Mouse (Mus musculus) CH12.LX (cell line): ENCODE results near the gene Epb41l2. TPM values are rescaled to one million over a fixed set of nuclear protein-coding genes. Genes with fewer than 3 reads are reported as not detected.

Experiments
- DNase-seq: peaks from one replicate; pipeline ENCODE4 v3.0.0-alpha.2; 2013; ENCODE audit errors: extremely low read depth
- H3K27ac ChIP-seq: 2 replicates; pipeline ENCODE4 v1.5.1; 2012; ENCODE audit warnings: low read depth, mild to moderate bottlenecking, control low read depth, moderate library complexity; ENCODE audit not compliant: insufficient read depth
- H3K27me3 ChIP-seq: replicated peaks from 2 replicates; pipeline ENCODE3; 2012; ENCODE audit warnings: inconsistent platforms
- H3K36me3 ChIP-seq, 2 experiments: replicated peaks in 1 of 2; 2 replicates each; pipeline versions ENCODE3 to v1.6.1; 2012; ENCODE audit warnings: inconsistent platforms in 1 of 2, low read length in 1 of 2, mild to moderate bottlenecking in 1 of 2, mixed read lengths in 1 of 2, moderate library complexity in 1 of 2; ENCODE audit not compliant: control insufficient read depth in 1 of 2, insufficient read depth in 1 of 2
- H3K4me1 ChIP-seq, 2 experiments: 2 replicates each; pipeline ENCODE4 v1.6.1; 2012; ENCODE audit warnings: inconsistent platforms in 1 of 2, moderate library complexity in 1 of 2; ENCODE audit not compliant: insufficient read depth in 2 of 2, control insufficient read depth in 1 of 2
- H3K4me2 ChIP-seq: 2 replicates; pipeline ENCODE4 v1.6.1; 2012; ENCODE audit warnings: low read depth, mild to moderate bottlenecking, control low read depth; ENCODE audit not compliant: poor library complexity, insufficient read depth, severe bottlenecking
- H3K4me3 ChIP-seq, 3 experiments: fragments of 150-350 bp in 1 of 3; sonication (generic) in 1 of 3; replicated peaks in 1 of 3; 2 replicates each; pipeline versions ENCODE3 to v1.5.1; 2011 to 2012; ENCODE audit warnings: low read depth in 2 of 3, low read length in 2 of 3, mild to moderate bottlenecking in 2 of 3, moderate library complexity in 2 of 3, control low read depth in 1 of 3, improper control_type of control experiment in 1 of 3, inconsistent platforms in 1 of 3, mixed read lengths in 1 of 3; ENCODE audit not compliant: poor library complexity in 1 of 3
- H3K79me2 ChIP-seq: replicated peaks from 2 replicates; pipeline ENCODE4 v1.6.1; 2012; ENCODE audit warnings: mild to moderate bottlenecking, moderate library complexity; ENCODE audit not compliant: control insufficient read depth, poor library complexity, insufficient read depth, severe bottlenecking; ENCODE audit errors: extremely low read depth
- H3K9ac ChIP-seq: 2 replicates; pipeline ENCODE4 v1.6.1; 2012; ENCODE audit warnings: low read depth, mild to moderate bottlenecking, control low read depth, moderate library complexity; ENCODE audit not compliant: insufficient read depth
- H3K9me3 ChIP-seq: replicated peaks from 2 replicates; pipeline ENCODE3; 2012; ENCODE audit warnings: low read length, inconsistent platforms, mixed read lengths
- BHLHE40 ChIP-seq: IDR thresholded peaks from 2 replicates; pipeline ENCODE4 v1.6.1; 2011; ENCODE audit warnings: mild to moderate bottlenecking, low read depth, low read length, improper control_type of control experiment
- CHD2 ChIP-seq: IDR thresholded peaks from 2 replicates; pipeline ENCODE4 v1.6.1; 2011; ENCODE audit warnings: low read length, improper control_type of control experiment
- E2F4 ChIP-seq: IDR thresholded peaks from 2 replicates; pipeline ENCODE4 v1.6.1; 2011; ENCODE audit warnings: low read depth, low read length, improper control_type of control experiment; ENCODE audit not compliant: insufficient replicate concordance
- ELF1 ChIP-seq: IDR thresholded peaks from 2 replicates; pipeline ENCODE4 v1.6.1; 2014; ENCODE audit warnings: low read depth, mild to moderate bottlenecking, inconsistent platforms, low read length, improper control_type of control experiment
- ETS1 ChIP-seq: conservative IDR thresholded peaks from 2 replicates; pipeline ENCODE4 v1.6.1; 2012; ENCODE audit warnings: low read depth, mild to moderate bottlenecking, inconsistent platforms, low read length, improper control_type of control experiment, moderate library complexity
- GABPA ChIP-seq: IDR thresholded peaks from 2 replicates; pipeline ENCODE4 v1.6.1; 2012; ENCODE audit warnings: low read depth, low read length, improper control_type of control experiment, inconsistent platforms; ENCODE audit not compliant: insufficient replicate concordance
- HCFC1 ChIP-seq: IDR thresholded peaks from 2 replicates; pipeline ENCODE4 v1.6.1; 2012; ENCODE audit warnings: low read depth, mild to moderate bottlenecking, inconsistent platforms, low read length, improper control_type of control experiment
- IRF4 ChIP-seq: IDR thresholded peaks from 2 replicates; pipeline ENCODE4 v1.6.1; 2014; ENCODE audit warnings: low read depth, mild to moderate bottlenecking, inconsistent platforms, low read length, improper control_type of control experiment
- JUN ChIP-seq: IDR thresholded peaks from 2 replicates; pipeline ENCODE4 v1.6.1; 2011; ENCODE audit warnings: low read depth, mild to moderate bottlenecking, low read length, improper control_type of control experiment, moderate library complexity; ENCODE audit not compliant: insufficient read depth
- MAX ChIP-seq: IDR thresholded peaks from 2 replicates; pipeline ENCODE4 v1.6.1; 2011; ENCODE audit warnings: low read length, improper control_type of control experiment
- MAZ ChIP-seq: IDR thresholded peaks from 2 replicates; pipeline ENCODE4 v1.6.1; 2012; ENCODE audit warnings: low read depth, mild to moderate bottlenecking, inconsistent platforms, low read length, improper control_type of control experiment, moderate library complexity
- NRF1 ChIP-seq: IDR thresholded peaks from 2 replicates; pipeline ENCODE4 v1.6.1; 2014; ENCODE audit warnings: low read depth, mild to moderate bottlenecking, inconsistent platforms, low read length, improper control_type of control experiment, moderate library complexity
- PAX5 ChIP-seq: IDR thresholded peaks from 2 replicates; pipeline ENCODE4 v1.6.1; 2012; ENCODE audit warnings: low read length, inconsistent platforms, mixed read lengths
- RCOR1 ChIP-seq: conservative IDR thresholded peaks from 2 replicates; pipeline ENCODE4 v1.6.1; 2012; ENCODE audit warnings: low read depth, mild to moderate bottlenecking, inconsistent platforms, low read length, improper control_type of control experiment
- SIN3A ChIP-seq: IDR thresholded peaks from 2 replicates; pipeline ENCODE4 v1.6.1; 2012; ENCODE audit warnings: low read length, improper control_type of control experiment, inconsistent platforms
- SMC3 ChIP-seq: IDR thresholded peaks from 2 replicates; pipeline ENCODE4 v1.6.1; 2011; ENCODE audit warnings: low read depth, low read length, improper control_type of control experiment
- TBP ChIP-seq: conservative IDR thresholded peaks from 2 replicates; pipeline ENCODE4 v1.6.1; 2011; ENCODE audit warnings: low read depth, low read length, improper control_type of control experiment
- UBTF ChIP-seq: IDR thresholded peaks from 2 replicates; pipeline ENCODE4 v1.6.1; 2012; ENCODE audit warnings: low read depth, mild to moderate bottlenecking, inconsistent platforms, low read length, improper control_type of control experiment, moderate library complexity
- USF1 ChIP-seq: IDR thresholded peaks from 2 replicates; pipeline ENCODE4 v1.6.1; 2014; ENCODE audit warnings: low read depth, mild to moderate bottlenecking, inconsistent platforms, low read length, improper control_type of control experiment
- ZMIZ1 ChIP-seq: IDR thresholded peaks from 2 replicates; pipeline ENCODE4 v1.6.1; 2012; ENCODE audit warnings: low read depth, mild to moderate bottlenecking, inconsistent platforms, low read length, improper control_type of control experiment
- ZNF384 ChIP-seq: IDR thresholded peaks from 2 replicates; pipeline ENCODE4 v1.6.1; 2012; ENCODE audit warnings: low read depth, low read length, improper control_type of control experiment, inconsistent platforms
- dilution Hi-C: fragments of 300-500 bp; cut with MboI; formaldehyde crosslinking; loops from 2 replicates; pipeline ENCODE4 v1.14.3; 2020; ENCODE audit warnings: low sequenced_read_pairs; ENCODE audit not compliant: extremely low pct_unique_long_range_greater_than_20kb, extremely low pct_ligation_motif_present
- in situ Hi-C: fragments of 300-500 bp; cut with MboI; formaldehyde crosslinking; loops from 3 replicates; pipeline ENCODE4 v1.14.3; 2019; ENCODE audit warnings: low sequenced_read_pairs, low pct_ligation_motif_present, low pct_unique_long_range_greater_than_20kb, mixed read lengths
- polyA plus RNA-seq: library from polyadenylated mRNA; unstranded; fragments of >175 nt; gene quantifications from 2 replicates; pipeline ENCODE4 v1.2.1, GENCODE M21; 2012; ENCODE audit warnings: low read depth; ENCODE audit not compliant: insufficient read length
- total RNA-seq, 2 experiments: library from RNA; depleted of rRNA; stranded (reverse); fragments of 300-350 nt in 1 of 2; fragments of >200 nt in 1 of 2; gene quantifications; 2 replicates each; pipeline ENCODE4 v1.2.3; 2012 to 2014

Epb41l2 gene
- total and polyA plus RNA-seq, 3 experiments: 24.3 to 71.2 (median 28.4) TPM

- TF ChIP-seq NRF1: no peak
- no peak for TF ChIP-seq MAX
- no peak for TF ChIP-seq ZNF384
- TF ChIP-seq SIN3A: no peak
- TF ChIP-seq BHLHE40: no peak
- TF ChIP-seq USF1: no peak
- TF ChIP-seq HCFC1: no peak
- no peak for TF ChIP-seq ZMIZ1
- Histone ChIP-seq H3K27ac (no peak overlapping the region), H3K4me2 (no peak overlapping the region), H3K79me2 (no peaks in the 10 kb centered on the region), H3K36me3 (peaks cover 6 to 51% of the 10 kb centered on the region in 2 experiments), H3K4me3 (no peak overlapping the region), H3K27me3 (no peaks in the 10 kb centered on the region), H3K9ac (no peak overlapping the region), H3K9me3 (no peaks in the 10 kb centered on the region), H3K4me1 (peaks cover 6 to 49% of the 10 kb centered on the region in 2 experiments; a peak in 2 of 4 replicates)
- no peak for DNase-seq
- dilution Hi-C loops: no loop called here
- in situ Hi-C loops: no loop called here
Measured at GRCm38 (mm10) chr10:25443626-25444025, 84.0 kb downstream of the Epb41l2 start.

- no peak overlapping the region for H3K4me2 ChIP-seq
- DNase-seq: no peak
- dilution Hi-C loops: no loop called here
- H3K36me3 ChIP-seq: peaks cover 6 to 54% of the 10 kb centered on the region in 2 experiments
- peaks cover 5 to 43% of the 10 kb centered on the region in 2 experiments; a peak in 2 of 4 replicates for H3K4me1 ChIP-seq
- no peak overlapping the region for H3K4me3 ChIP-seq
- TF ChIP-seq GABPA (no peak), ELF1 (no peak), SMC3 (no peak), UBTF (no peak), HCFC1 (no peak), TBP (no peak), IRF4 (no peak), USF1 (no peak), ETS1 (no peak), RCOR1 (no peak), E2F4 (no peak), MAZ (no peak), CHD2 (no peak), JUN (no peak), PAX5 (no peak)
- H3K79me2 ChIP-seq: no peaks in the 10 kb centered on the region
- H3K27me3 ChIP-seq: no peaks in the 10 kb centered on the region
- H3K27ac ChIP-seq: no peak overlapping the region
- H3K9me3 ChIP-seq: no peaks in the 10 kb centered on the region
- no peak overlapping the region for H3K9ac ChIP-seq
- in situ Hi-C loops: no loop called here
Measured at GRCm38 (mm10) chr10:25444198-25444783, 84.7 kb downstream of the Epb41l2 start.
